Mouse (Mus musculus) bone marrow, adult 2 months (tissue): ENCODE data around the gene Tex45.

ENCODE experiments used
- CTCF ChIP-seq: fragments of 200-500 bp; IDR thresholded peaks from 2 replicates; pipeline ENCODE4 v1.5.1; 2011; ENCODE audit warnings: low read length, control low read depth; ENCODE audit not compliant: control insufficient read depth, insufficient read depth
- POLR2A ChIP-seq: fragments of 200-500 bp; IDR thresholded peaks from 2 replicates; pipeline ENCODE4 v1.6.1; 2011; ENCODE audit warnings: low read depth, mild to moderate bottlenecking, control low read depth, low read length, borderline replicate concordance; ENCODE audit not compliant: control insufficient read depth

GRCm38 (mm10) chr8:3498583-3498982 lies 27.9 kb downstream of the Tex45 start:
- TF ChIP-seq CTCF (no peak), POLR2A (no peak)
